In genomic region chr7:16048675-16049575, GRCm38 (mm10) we compare ENCODE assay signal across 8 mouse cellular contexts. TPM values are rescaled to one million over a fixed set of nuclear protein-coding genes. Genes with fewer than 3 reads are reported as not detected.
A peak's percentile ranks its signal among the peaks of the same experiment; 100 is the strongest.
DNase-seq lines count a peak whose midpoint lies in the region; ATAC-seq and TF ChIP-seq lines count a peak whose summit lies in the region.

No protein-coding gene starts in this region.

- H3K9ac ChIP-seq in heart, embryonic 12.5 days, result peak overlapping the region; percentile 82
- H3K9ac ChIP-seq in hindbrain, embryonic 14.5 days, result peak overlapping the region; percentile 96
- peak overlapping the region; percentile 92 for H3K9ac ChIP-seq in liver, embryonic 16.5 days (ENCODE audit: low read depth, low read length)
- H3K9ac ChIP-seq in stomach, postnatal 0 days (ENCODE audit: low read length), result peak overlapping the region; percentile 84

- no peak for TF ChIP-seq POLR2A in brain, embryonic 14.5 days (IDR thresholded peaks at IDR 0.05; ENCODE audit: borderline replicate concordance, extremely low read depth, insufficient read depth, insufficient read length, poor library complexity, severe bottlenecking)

- no peak for TF ChIP-seq EP300 in stomach, postnatal 0 days (optimal IDR thresholded peaks at IDR 0.05)

- no peak for TF ChIP-seq CTCF in C2C12 (IDR thresholded peaks at IDR 0.05; ENCODE audit: control insufficient read depth, insufficient read depth, insufficient read length)
- no peak for TF ChIP-seq CTCF in brain, embryonic 14.5 days (IDR thresholded peaks at IDR 0.05; ENCODE audit: borderline replicate concordance, extremely low read depth, insufficient read depth, insufficient read length)
- TF ChIP-seq CTCF in stomach, postnatal 0 days (IDR thresholded peaks at IDR 0.05; ENCODE audit: low read depth), result no peak

- intact Hi-C loops in heart, postnatal 36 days (cut with DNase I), result no loop called here

- 8% methylated on average over 36 of the region's 36 CpGs for WGBS in heart, embryonic 12.5 days
- 9% methylated on average over 36 of the region's 36 CpGs for WGBS in hindbrain, embryonic 14.5 days
- 3% methylated on average over 36 of the region's 36 CpGs for WGBS in liver, embryonic 16.5 days (ENCODE audit: insufficient replicate concordance)
- WGBS in stomach, postnatal 0 days, result 5% methylated on average over 36 of the region's 36 CpGs

- no peak for ATAC-seq in heart, embryonic 12.5 days (ENCODE audit: insufficient number of reproducible peaks, low FRiP score)
- no peak for ATAC-seq in hindbrain, embryonic 14.5 days (ENCODE audit: low FRiP score)
- ATAC-seq in liver, embryonic 16.5 days (ENCODE audit: low read depth), result no peak
- ATAC-seq in stomach, postnatal 0 days (ENCODE audit: low FRiP score, low TSS enrichment), result no peak

- H3K79me3 ChIP-seq in C2C12 (ENCODE audit: low read depth), result peaks cover 37% of the 10 kb centered on the region

- peak overlapping the region; percentile 92 for H3ac ChIP-seq in C2C12 (ENCODE audit: control insufficient read depth, insufficient read length, low read depth)

- peak overlapping the region; percentile 68 for H3K27ac ChIP-seq in heart, embryonic 12.5 days (ENCODE audit: poor library complexity, severe bottlenecking)
- peak overlapping the region; percentile 98 for H3K27ac ChIP-seq in hindbrain, embryonic 14.5 days
- peak overlapping the region; percentile 89 for H3K27ac ChIP-seq in liver, embryonic 16.5 days (ENCODE audit: low read length)
- peak overlapping the region; percentile 90 for H3K27ac ChIP-seq in stomach, postnatal 0 days (replicated peaks)

- H3K4me1 ChIP-seq in heart, embryonic 12.5 days (replicated peaks), result peaks cover 47% of the 10 kb centered on the region
- peaks cover 48% of the 10 kb centered on the region for H3K4me1 ChIP-seq in hindbrain, embryonic 14.5 days (replicated peaks; ENCODE audit: control insufficient read depth, insufficient read depth, low read length)
- H3K4me1 ChIP-seq in liver, embryonic 16.5 days (ENCODE audit: control insufficient read depth, low read depth, low read length), result peaks cover 64% of the 10 kb centered on the region
- peaks cover 11% of the 10 kb centered on the region; the same call in 1 of the 2 replicates for H3K4me1 ChIP-seq in stomach, postnatal 0 days (replicated peaks; ENCODE audit: control insufficient read depth, insufficient read depth)

- peak overlapping the region; percentile 92 for H3K4me3 ChIP-seq in heart, embryonic 12.5 days
- peak overlapping the region; percentile 71 for H3K4me3 ChIP-seq in C2C12 (ENCODE audit: insufficient read depth, poor library complexity, severe bottlenecking)
- peak overlapping the region; percentile 69 for H3K4me3 ChIP-seq in hindbrain, embryonic 14.5 days (replicated peaks; ENCODE audit: low read length)
- peak overlapping the region; percentile 89 for H3K4me3 ChIP-seq in liver, embryonic 16.5 days (ENCODE audit: low read depth, low read length)
- H3K4me3 ChIP-seq in stomach, postnatal 0 days (ENCODE audit: low read depth, low read length), result peak overlapping the region; percentile 65

- peak overlapping the region; percentile 74 for H3K4me2 ChIP-seq in heart, embryonic 12.5 days
- peak overlapping the region; percentile 78 for H3K4me2 ChIP-seq in hindbrain, embryonic 14.5 days (replicated peaks)
- peak overlapping the region; percentile 95 for H3K4me2 ChIP-seq in liver, embryonic 16.5 days (ENCODE audit: low read depth, low read length)
- peak overlapping the region; percentile 78 for H3K4me2 ChIP-seq in stomach, postnatal 0 days (replicated peaks; ENCODE audit: low read depth)

- H3K79me2 ChIP-seq in C2C12 (ENCODE audit: control insufficient read depth, insufficient read depth), result peaks cover 44% of the 10 kb centered on the region

- no peaks in the 10 kb centered on the region for H3K27me3 ChIP-seq in heart, embryonic 12.5 days (replicated peaks)
- no peaks in the 10 kb centered on the region for H3K27me3 ChIP-seq in C2C12 (ENCODE audit: control insufficient read depth, insufficient read depth, insufficient read length)
- H3K27me3 ChIP-seq in hindbrain, embryonic 14.5 days (ENCODE audit: control insufficient read depth, insufficient read depth, low read length), result no peaks in the 10 kb centered on the region
- H3K27me3 ChIP-seq in liver, embryonic 16.5 days (ENCODE audit: control insufficient read depth, insufficient read depth, low read depth, low read length), result no peaks in the 10 kb centered on the region
- H3K27me3 ChIP-seq in stomach, postnatal 0 days (ENCODE audit: control insufficient read depth, insufficient read depth, low read length), result no peaks in the 10 kb centered on the region

- no peaks in the 10 kb centered on the region for H3K36me3 ChIP-seq in heart, embryonic 12.5 days
- H3K36me3 ChIP-seq in C2C12 (ENCODE audit: control insufficient read depth, insufficient read depth), result no peaks in the 10 kb centered on the region
- H3K36me3 ChIP-seq in hindbrain, embryonic 14.5 days (replicated peaks; ENCODE audit: control insufficient read depth, insufficient read depth), result no peaks in the 10 kb centered on the region
- H3K36me3 ChIP-seq in liver, embryonic 16.5 days (ENCODE audit: control insufficient read depth, insufficient read depth), result no peaks in the 10 kb centered on the region
- H3K36me3 ChIP-seq in stomach, postnatal 0 days (ENCODE audit: control insufficient read depth, insufficient read depth, low read length), result no peaks in the 10 kb centered on the region

- DNase-seq in heart, postnatal 36 days, result no peak
- peak; percentile 50 for DNase-seq in brain, embryonic 14.5 days (ENCODE audit: low read depth)
- DNase-seq in hindbrain, embryonic 14.5 days (ENCODE audit: low spot score), result peak; percentile 44
- DNase-seq in stomach, postnatal 0 days (ENCODE audit: low spot score), result no peak
- no peak for DNase-seq in urinary bladder, postnatal 36 days (ENCODE audit: low spot score in 2 of 2)

- no peaks in the 10 kb centered on the region for H3K9me3 ChIP-seq in heart, embryonic 12.5 days (replicated peaks)
- H3K9me3 ChIP-seq in hindbrain, embryonic 14.5 days (ENCODE audit: control insufficient read depth, low read length), result no peaks in the 10 kb centered on the region
- no peaks in the 10 kb centered on the region for H3K9me3 ChIP-seq in liver, embryonic 16.5 days (replicated peaks; ENCODE audit: control insufficient read depth, low read length)
- H3K9me3 ChIP-seq in stomach, postnatal 0 days (ENCODE audit: control insufficient read depth, low read length), result no peaks in the 10 kb centered on the region

TF ChIP-seq in C2C12, 6 proteins besides CTCF, POLR2A, EP300 and RAD21:
- no peak for TF ChIP-seq CEBPB (IDR thresholded peaks at IDR 0.05; ENCODE audit: low read depth)

RNA-seq across cellular contexts. Expression of gene Bicra, which starts 1.2 kb away (rescaled TPM):
- polyA plus RNA-seq in heart, embryonic 12.5 days (2016; fragmentation: Nextera tagmentation; extraction: Ambion mirVana), result 5.9 and 6.4 TPM in 2 replicates
- 1 to 10 TPM; 8.1 to 8.2 TPM for total RNA-seq in heart, postnatal 36 days (2021)
- polyA plus RNA-seq in C2C12 (2012; fragmentation: generic; extraction: Trizol), result 4.3 TPM
- polyA plus RNA-seq in brain, embryonic 14.5 days (2012; rRNA removed), result 12.8 and 28.5 TPM in 2 replicates
- 7.9 and 8.8 TPM in 2 replicates for polyA plus RNA-seq in hindbrain, embryonic 14.5 days (2014; fragmentation: Nextera tagmentation; extraction: Ambion mirVana)
- polyA plus RNA-seq in liver, embryonic 16.5 days (2015; fragmentation: Nextera tagmentation; extraction: Ambion mirVana), result 1.4 and 1.9 TPM in 2 replicates
- 1.8 and 2.3 TPM in 2 replicates for polyA plus RNA-seq in stomach, postnatal 0 days (2015; fragmentation: Nextera tagmentation; extraction: Ambion mirVana)

RNA-seq across cellular contexts. Expression of gene Zfp541, which starts 12.7 kb away (rescaled TPM):
- polyA plus RNA-seq in heart, embryonic 12.5 days (2016; fragmentation: Nextera tagmentation; extraction: Ambion mirVana), result 0.05 TPM in 1 of 2 replicates, not detected in the other
- not detected for total RNA-seq in heart, postnatal 36 days (2021)
- polyA plus RNA-seq in C2C12 (2012; fragmentation: generic; extraction: Trizol), result not detected
- polyA plus RNA-seq in brain, embryonic 14.5 days (2012; rRNA removed), result 0.09 and 0.18 TPM in 2 replicates
- 0.16 TPM in 2 replicates for polyA plus RNA-seq in hindbrain, embryonic 14.5 days (2014; fragmentation: Nextera tagmentation; extraction: Ambion mirVana)
- polyA plus RNA-seq in liver, embryonic 16.5 days (2015; fragmentation: Nextera tagmentation; extraction: Ambion mirVana), result not detected in 2 replicates
- polyA plus RNA-seq in stomach, postnatal 0 days (2015; fragmentation: Nextera tagmentation; extraction: Ambion mirVana), result 0.05 TPM in 2 replicates

RNA-seq across cellular contexts. Expression of gene Napa, which starts 49.3 kb away (rescaled TPM):
- polyA plus RNA-seq in heart, embryonic 12.5 days (2016; fragmentation: Nextera tagmentation; extraction: Ambion mirVana), result 144 and 159 TPM in 2 replicates
- 10 to 100 TPM; 81.3 to 84.7 TPM for total RNA-seq in heart, postnatal 36 days (2021)
- polyA plus RNA-seq in C2C12 (2012; fragmentation: generic; extraction: Trizol), result 138 TPM
- 192 and 199 TPM in 2 replicates for polyA plus RNA-seq in brain, embryonic 14.5 days (2012; rRNA removed)
- polyA plus RNA-seq in hindbrain, embryonic 14.5 days (2014; fragmentation: Nextera tagmentation; extraction: Ambion mirVana), result 202 and 214 TPM in 2 replicates
- polyA plus RNA-seq in liver, embryonic 16.5 days (2015; fragmentation: Nextera tagmentation; extraction: Ambion mirVana), result 162 and 163 TPM in 2 replicates
- 136 and 152 TPM in 2 replicates for polyA plus RNA-seq in stomach, postnatal 0 days (2015; fragmentation: Nextera tagmentation; extraction: Ambion mirVana)

Comparison
In these comparisons a context has a peak if more than half of its experiments do, and no peak if none do; other contexts are left out.
1. DNase-seq: peak in brain, embryonic 14.5 days (single experiment) and hindbrain, embryonic 14.5 days (single experiment); none in heart, postnatal 36 days (0 of 2), stomach, postnatal 0 days (single experiment) and urinary bladder, postnatal 36 days (0 of 2).
2. Peak in every context shown above with its lines, with median percentiles within 50 percentile points of each other: H3K27ac ChIP-seq, H3K4me2 ChIP-seq, H3K4me3 ChIP-seq and H3K9ac ChIP-seq.